Mouse (Mus musculus): ENCODE data around the gene Stox2.

Gene Stox2

GRCm38 (mm10) chr8:47185396-47185795 lies 260.8 kb downstream of the Stox2 start:
- peak; percentile 38 for DNase-seq (ENCODE audit: low read depth, low spot score)

- DNase-seq (ENCODE audit: low read depth, low spot score), result no peak
Observed at GRCm38 (mm10) chr8:47182771-47183558, 263.2 kb downstream of the Stox2 start.

- DNase-seq (ENCODE audit: low read depth, low spot score), result no peak
Observed at GRCm38 (mm10) chr8:47182292-47182691, 263.9 kb downstream of the Stox2 start.

GRCm38 (mm10) chr8:47181032-47181698 lies 265.0 kb downstream of the Stox2 start:
- no peak for DNase-seq (ENCODE audit: low read depth, low spot score)

GRCm38 (mm10) chr8:47180181-47180580 lies 266.0 kb downstream of the Stox2 start:
- DNase-seq (ENCODE audit: low read depth, low spot score), result no peak

- no peak for DNase-seq (ENCODE audit: low read depth, low spot score)
Observed at GRCm38 (mm10) chr8:47178785-47179184, 267.4 kb downstream of the Stox2 start.

GRCm38 (mm10) chr8:47173823-47174222 lies 272.3 kb downstream of the Stox2 start:
- DNase-seq (ENCODE audit: low read depth, low spot score), result no peak

GRCm38 (mm10) chr8:47172848-47173247 lies 273.3 kb downstream of the Stox2 start:
- DNase-seq (ENCODE audit: low read depth, low spot score), result peak; percentile 21

- no peak for DNase-seq (ENCODE audit: low read depth, low spot score)
Observed at GRCm38 (mm10) chr8:47160688-47161087, 285.5 kb downstream of the Stox2 start.

GRCm38 (mm10) chr8:47154521-47154920 lies 291.6 kb downstream of the Stox2 start:
- DNase-seq (ENCODE audit: low read depth, low spot score), result peak; percentile 38

GRCm38 (mm10) chr8:47145258-47145657 lies 300.9 kb downstream of the Stox2 start:
- no peak for DNase-seq (ENCODE audit: low read depth, low spot score)

GRCm38 (mm10) chr8:47136047-47136446 lies 310.1 kb downstream of the Stox2 start:
- no peak for DNase-seq (ENCODE audit: low read depth, low spot score)

GRCm38 (mm10) chr8:47135586-47135985 lies 310.6 kb downstream of the Stox2 start:
- peak; percentile 14 for DNase-seq (ENCODE audit: low read depth, low spot score)

GRCm38 (mm10) chr8:47134736-47135135 lies 311.4 kb downstream of the Stox2 start:
- no peak for DNase-seq (ENCODE audit: low read depth, low spot score)

- DNase-seq (ENCODE audit: low read depth, low spot score), result no peak
Observed at GRCm38 (mm10) chr8:47133381-47133780, 312.8 kb downstream of the Stox2 start.
